Mouse (Mus musculus): Measurements from ENCODE around the gene A930033H14Rik. TPM values are rescaled to one million over a fixed set of nuclear protein-coding genes. Genes with fewer than 3 reads are reported as not detected.

A930033H14Rik gene
- polyA plus RNA-seq, 1 experiment: not detected

DNA sequence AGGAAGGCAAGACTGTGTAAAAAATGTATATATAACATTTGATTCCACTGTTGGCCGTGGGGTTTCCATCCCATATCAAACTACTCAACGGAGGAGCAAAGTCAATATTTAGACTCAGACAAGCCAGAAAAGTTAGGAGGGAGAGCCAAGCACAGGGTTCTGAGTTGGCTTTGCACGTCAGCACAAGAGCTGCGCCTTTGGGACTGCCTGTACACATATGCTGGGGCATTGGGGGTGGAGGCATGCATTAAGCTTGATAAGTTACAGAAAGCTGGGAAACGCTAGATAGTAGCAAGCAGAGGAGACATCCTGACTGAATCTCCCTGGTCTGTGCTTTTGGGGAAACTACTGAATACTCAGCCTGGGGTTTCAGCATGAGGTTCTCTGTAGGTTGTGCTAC, 1.1 kb upstream of the A930033H14Rik start:
- no peak for TF ChIP-seq GATA1 (IDR thresholded peaks at IDR 0.05; ENCODE audit: low read length)

DNA sequence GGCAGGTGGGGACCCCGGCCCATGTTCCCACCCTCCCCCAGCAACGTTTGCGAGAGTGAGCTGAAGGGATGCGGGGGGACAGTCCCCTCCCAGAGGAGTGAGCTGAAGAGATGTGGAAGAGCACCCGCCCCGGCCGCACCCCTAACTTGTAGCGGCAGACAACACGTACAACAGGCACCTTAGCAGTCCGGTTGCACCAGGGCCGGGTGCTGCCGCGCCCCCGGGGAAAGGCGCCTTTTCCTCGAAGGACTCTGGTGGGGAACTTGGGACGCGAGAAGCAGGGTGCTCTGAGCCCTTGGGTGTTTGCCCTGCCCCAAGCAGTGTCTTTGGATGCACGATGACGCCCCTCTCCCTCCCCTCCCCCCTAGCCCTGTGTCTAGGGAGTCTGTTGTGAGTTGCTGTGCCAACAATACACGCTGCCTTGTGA, 566 bp upstream of the A930033H14Rik start:
- no peak for TF ChIP-seq GATA1 (IDR thresholded peaks at IDR 0.05; ENCODE audit: low read length)

DNA sequence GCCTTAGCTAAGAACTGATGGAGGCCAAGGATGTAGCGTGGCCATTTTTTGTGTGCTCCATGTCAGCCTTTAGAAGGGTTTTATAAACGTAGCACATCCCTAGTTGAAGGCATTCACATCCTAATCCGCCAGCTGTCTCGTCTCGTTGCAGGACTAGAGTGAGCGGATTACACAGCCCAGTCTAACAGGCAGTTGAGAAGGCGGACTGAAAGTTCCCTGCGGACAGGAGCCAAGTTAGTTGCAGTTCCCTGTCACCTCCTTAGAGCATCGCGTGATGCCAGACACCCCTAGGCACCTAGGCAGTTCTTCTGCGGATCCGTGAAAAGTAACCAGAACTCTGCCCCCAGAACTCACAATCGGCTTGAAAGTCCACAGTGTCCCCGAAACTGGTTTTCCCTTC, 922 bp downstream of the A930033H14Rik start:
- no peak for TF ChIP-seq GATA1 (IDR thresholded peaks at IDR 0.05; ENCODE audit: low read length)

DNA sequence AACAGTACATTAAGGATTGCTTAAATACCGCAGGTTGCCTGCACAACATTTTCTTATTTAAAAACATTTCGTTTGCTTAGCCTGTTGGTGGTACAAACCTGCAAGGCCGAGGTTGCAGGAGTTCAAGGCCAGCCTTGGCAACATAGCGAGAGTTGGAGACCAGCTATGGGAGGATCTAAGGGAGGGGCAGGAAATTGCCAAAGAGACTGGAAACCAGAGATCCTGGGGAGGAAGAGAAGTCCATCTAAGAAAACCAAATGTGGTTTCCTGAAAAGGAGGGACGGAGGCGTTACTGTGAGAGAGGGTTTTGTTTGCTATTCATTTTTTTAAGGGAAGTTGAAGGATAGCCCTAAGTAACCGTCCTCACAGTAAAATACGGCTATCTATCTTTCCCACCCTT, 1.3 kb downstream of the A930033H14Rik start:
- no peak for TF ChIP-seq GATA1 (IDR thresholded peaks at IDR 0.05; ENCODE audit: low read length)

DNA sequence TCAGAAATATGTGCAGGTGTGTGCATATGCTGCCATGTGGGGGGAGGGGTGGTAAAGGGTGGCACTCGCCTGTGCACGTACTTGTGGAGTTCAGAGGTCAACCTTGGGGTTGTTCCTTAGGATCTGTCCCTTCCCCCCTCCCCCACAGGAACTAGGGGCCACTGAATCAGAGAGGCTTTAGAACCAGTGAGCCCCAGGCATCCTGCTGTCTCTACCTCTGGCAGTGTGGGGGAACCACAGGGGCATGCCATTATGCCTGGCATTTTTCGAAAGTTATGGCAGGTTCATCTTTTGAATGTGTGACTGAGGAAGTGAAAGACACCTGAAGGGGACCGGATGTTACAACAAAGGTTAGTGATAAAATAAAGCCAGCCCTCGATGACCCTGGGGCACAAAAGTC, 2.2 kb downstream of the A930033H14Rik start:
- no peak for TF ChIP-seq GATA1 (IDR thresholded peaks at IDR 0.05; ENCODE audit: low read length)

DNA sequence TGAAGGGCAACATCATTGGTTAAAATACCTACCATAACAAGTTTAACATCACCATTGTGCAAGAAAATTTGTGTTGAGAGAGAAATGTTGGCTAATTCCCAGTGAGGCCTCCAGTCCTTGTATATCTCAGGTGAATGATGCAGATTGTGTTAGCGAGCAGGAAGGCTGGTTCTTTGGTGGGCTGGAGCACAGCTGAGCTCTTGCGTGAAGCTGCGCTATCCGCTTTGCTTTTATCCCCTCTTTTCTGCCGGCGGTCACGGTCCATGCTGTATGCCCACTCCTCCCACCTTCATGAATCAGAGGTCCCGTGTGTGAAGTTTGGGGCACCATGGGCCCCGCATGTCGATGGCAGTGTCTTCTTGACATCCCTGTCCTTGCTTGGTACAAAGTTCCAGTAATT, 2.9 kb downstream of the A930033H14Rik start:
- TF ChIP-seq GATA1 (IDR thresholded peaks at IDR 0.05; ENCODE audit: low read length): no peak

DNA sequence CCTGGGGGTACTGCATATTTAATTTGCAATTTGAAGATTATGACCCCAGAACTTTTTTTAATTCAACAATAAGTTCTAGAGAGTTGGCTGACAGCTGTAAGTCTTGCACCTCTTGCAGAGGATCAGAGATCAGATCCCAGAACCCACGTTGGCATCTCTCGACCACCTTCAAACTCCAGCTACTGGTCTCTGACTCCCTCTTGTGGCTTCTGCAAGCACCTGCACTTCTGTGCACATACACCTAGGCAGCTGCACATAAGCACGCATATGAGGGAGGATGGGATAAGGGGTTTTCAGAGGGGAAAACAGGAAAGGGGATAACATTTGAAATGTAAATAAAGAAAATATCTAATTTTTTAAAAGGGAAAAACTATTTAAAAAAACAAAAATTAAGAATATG, 4.2 kb downstream of the A930033H14Rik start:
- TF ChIP-seq GATA1 (IDR thresholded peaks at IDR 0.05; ENCODE audit: low read length): no peak

DNA sequence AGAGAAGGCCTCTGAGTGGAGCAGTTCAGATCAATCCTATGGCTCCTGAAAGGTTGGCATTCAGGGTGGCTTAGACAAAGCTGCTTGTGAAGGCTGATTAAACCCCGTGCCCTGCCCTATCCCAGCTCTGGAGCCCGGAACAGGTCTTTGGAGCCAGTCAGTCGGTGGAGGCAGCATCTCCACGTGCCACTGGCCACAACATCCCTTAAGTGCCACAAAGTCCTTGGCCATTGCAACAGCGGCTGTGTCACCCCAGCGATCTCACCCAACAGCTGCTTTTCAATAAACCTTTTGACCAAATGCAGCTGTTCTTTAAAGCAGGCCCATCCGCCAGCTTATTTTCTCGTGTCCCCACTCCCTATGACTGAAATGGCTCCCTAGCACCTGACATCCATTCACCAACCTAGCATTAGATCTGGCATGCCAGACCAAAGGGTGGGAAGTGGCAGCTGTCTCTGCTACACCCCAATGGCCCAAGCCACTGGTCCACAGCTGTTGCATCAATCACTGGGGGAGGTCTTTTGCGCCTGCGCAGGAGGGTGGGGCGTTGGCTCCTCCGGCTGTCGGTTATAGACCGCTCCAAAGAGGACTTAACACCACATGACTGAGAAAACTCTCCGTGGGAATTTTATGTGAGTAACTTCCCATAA, 4.8 kb downstream of the A930033H14Rik start:
- TF ChIP-seq GATA1 (IDR thresholded peaks at IDR 0.05; ENCODE audit: low read length): no peak

DNA sequence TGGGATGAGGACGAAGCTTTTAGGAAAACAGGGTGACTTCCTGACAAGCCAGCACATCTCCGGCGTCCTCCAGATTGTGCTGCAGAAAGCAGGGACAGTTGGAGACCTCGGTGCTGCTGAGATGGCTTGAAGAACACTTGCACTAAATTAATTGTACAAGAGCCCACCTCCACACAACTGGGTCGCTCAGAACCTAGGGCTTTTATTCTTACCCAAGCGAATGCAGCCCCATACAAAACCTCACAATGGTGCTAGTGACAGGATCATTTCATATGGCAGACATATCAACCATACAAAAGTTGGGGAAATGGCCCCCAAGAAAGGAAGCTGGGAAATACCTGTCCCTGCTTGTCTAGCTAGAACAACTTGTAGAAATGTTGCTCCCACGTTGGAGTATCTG, 5.4 kb downstream of the A930033H14Rik start:
- no peak for TF ChIP-seq GATA1 (IDR thresholded peaks at IDR 0.05; ENCODE audit: low read length)

DNA sequence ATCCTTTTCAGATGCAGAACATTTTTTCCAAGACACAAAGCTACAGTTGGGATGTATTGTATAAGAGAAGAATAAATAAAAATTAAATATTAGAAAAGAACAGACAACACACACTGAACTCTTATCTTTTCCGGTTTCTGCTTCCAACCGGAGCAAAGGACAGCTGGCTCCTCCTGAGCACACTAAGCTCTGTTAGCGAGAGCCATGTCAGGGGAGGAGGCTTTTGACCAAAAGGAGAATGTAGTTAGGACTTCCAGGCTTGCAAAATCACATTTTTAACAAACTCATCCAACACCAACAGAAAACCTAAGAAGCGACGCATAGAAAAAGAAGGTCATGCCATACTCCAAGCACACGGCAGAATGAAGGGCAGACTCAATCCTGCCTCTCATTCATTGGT, 6.8 kb downstream of the A930033H14Rik start:
- no peak for TF ChIP-seq GATA1 (IDR thresholded peaks at IDR 0.05; ENCODE audit: low read length)

DNA sequence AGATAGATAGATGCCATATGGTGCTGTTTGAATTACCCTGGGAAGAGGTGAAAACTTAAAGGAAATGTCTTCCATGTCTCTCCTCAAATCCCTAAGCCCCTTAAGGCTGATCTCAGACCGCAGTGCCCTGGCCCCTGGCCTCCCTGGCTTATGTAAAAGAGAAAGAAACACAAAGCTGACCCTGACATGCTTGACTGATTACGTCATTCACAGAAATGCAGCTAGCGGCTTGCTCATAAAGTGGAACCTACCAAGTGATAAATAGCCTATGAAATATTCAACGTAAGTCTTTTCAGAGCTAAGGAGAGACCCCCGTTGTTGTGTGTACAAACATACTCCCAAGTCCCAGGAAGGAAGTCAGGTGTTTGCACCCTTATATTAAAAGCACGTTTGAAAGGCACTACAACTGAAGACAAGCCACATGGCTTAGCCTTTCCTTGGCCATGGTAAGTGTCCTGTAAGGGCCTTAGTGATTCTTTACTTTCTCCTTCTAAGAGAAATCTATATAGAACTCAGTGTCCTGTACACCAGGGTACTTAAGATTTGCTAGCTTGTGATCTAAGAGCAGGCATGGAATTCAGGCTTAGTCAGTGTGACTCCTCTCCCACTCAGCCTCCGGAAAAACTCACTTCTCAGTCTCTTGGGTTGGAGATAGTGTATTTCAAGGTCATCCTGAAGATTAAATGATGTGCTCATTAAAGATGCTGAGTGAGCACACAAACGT, 8.1 kb downstream of the A930033H14Rik start:
- TF ChIP-seq GATA1 (IDR thresholded peaks at IDR 0.05; ENCODE audit: low read length): no peak

DNA sequence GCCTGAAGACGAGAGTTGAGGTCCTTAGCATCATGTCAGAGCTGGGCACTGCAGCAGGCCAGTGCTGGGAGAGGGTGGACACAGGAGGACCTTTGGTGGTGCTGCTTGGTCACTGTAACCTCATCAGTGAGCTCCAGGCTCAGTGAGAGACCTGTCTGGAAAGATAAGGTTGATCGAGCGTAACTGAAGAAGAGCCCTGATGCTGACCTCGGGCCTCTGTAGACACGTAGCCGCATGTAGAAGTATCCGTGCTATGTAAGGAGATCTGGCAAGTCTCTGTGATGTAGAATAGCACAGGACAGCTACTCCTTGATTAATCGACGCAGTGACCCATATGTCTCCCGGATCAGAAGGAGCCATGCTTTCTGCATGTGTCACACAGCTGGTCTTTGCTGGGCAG, 19.2 kb downstream of the A930033H14Rik start:
- TF ChIP-seq GATA1 (IDR thresholded peaks at IDR 0.05; ENCODE audit: low read length): no peak

DNA sequence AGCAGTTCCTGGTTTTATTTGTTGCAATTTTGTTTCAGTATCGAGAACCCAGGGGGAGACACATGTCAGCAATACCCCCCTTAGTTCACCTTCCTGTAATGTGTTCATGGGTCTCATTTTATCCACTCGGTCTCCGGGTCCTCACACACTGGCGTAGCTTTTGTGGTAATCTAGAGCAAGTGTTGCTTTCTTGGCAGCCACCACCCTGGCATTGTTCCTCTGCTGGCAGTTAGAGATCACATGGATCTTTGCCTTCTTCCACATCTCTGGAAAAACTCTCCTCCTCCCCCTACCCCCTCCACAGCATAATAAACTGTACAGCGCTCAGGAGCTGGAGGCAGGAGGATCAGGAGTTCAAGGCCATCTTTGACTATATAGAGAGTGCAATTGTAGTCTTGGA, 20.6 kb downstream of the A930033H14Rik start:
- TF ChIP-seq GATA1 (IDR thresholded peaks at IDR 0.05; ENCODE audit: low read length): no peak

DNA sequence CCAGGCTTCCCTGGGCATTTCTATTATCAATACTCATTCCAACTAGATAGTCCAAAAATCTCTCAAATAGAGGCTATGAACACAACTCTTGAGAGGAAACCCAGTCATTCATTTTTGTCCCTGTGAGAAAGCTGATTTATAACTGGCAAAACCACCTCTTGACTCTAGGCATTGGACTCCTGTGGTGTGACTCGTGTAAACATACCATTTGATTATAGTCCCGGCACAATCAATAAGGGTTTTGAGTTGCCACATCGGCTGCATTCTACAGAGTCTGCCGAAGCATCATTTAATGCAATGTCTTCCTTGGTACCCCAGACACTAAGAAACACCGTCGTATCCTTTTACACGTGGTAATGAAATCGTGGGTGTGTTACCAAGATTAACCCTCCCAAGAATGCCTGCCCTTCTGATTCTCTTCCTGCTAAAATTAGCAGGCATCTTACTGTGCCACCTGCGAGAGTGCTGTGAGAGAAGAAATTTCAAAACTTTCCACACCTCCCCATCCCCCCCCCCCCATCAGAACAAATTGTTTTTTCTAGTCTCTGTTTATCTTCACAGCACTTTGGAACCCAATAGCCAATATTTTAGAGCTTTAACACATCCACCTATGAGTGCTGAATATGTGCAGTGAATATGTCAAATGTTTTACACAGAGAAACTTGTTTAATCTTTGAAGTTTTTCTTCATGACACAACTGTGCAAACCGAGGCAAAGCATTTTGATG, 22.3 kb downstream of the A930033H14Rik start:
- TF ChIP-seq GATA1 (IDR thresholded peaks at IDR 0.05; ENCODE audit: low read length): no peak

DNA sequence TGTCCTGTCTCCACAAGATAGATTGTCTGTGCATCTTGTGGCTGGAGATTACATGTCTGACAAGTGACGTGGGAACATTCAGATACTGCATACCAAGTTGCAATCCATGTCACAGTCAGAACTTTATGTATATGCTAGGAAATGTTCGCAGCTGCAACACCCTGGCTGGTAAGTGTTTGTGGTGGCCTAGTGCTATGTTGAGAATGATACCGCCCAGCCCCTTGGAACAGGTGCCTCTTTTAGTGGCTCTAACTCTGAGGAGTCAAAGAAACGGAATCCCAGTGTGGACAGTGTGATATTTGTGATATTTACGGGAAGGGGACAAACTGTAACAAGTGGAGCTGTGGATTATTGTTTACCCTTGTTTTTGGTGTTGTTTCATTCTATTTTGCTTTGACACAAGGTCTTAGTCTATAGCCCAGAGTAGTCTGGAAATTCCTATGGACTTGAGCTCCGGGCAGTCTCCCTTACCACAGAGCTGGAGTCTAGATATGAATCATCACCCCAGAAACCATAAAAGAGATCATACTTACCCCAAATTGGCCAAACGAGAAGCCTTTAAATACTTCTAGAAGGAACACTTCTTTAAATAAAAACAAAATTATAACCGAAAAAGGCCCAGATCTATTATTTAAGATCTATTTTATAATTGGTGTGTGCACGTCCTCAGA, 25.0 kb downstream of the A930033H14Rik start:
- TF ChIP-seq GATA1 (IDR thresholded peaks at IDR 0.05; ENCODE audit: low read length): no peak

All from G1E-ER4 (cell line).